Mouse (Mus musculus) kidney, postnatal 4 days (tissue): ENCODE measurements at regions not wholly inside any gene's neighbourhood (a gene's known extent, or its start where the extent isn't known, plus 50 kb on each side); places are given as distances from the start of the nearest gene placed in this dataset.
"Not testable (repeated sequence)": the region's sequence is repeated elsewhere in the genome, so short reads cannot be mapped to it uniquely, and the experiment has no call there.

ENCODE experiments used
- DNase-seq, 2 experiments: peaks; one replicate each; pipeline ENCODE4 v3.0.0; 2021; ENCODE audit warnings: mixed read lengths in 2 of 2

DNA sequence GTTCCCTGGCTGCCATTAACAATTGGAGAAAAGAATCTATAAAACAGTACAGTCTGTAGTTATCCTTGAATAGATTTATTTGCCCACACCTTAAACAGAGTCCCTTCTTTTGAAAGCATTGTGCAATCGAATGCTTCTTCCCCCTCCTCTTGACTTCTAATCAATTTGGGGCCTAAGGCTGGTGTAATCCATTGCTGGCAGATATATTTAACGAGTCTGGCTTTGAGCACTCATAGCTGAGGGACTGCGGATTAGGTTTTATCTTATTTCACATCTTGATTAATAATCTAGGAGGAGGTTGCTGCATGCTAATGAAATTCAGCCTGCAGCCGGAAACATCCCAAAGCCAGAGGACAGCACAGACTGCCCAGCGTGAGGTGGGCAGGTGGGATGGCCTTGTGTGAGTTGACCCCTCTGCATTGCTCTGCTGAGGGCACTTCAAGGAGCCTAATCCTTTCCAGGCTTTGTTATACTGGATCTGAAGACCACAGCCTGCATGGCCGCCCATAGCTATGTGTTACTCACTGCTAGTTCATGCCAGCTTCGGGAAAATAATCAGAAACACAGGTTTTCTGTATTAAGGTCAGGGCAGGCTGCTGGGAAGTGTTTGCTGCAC, 163.6 kb downstream of the Mterf1b start:
- DNase-seq = no peak

DNA sequence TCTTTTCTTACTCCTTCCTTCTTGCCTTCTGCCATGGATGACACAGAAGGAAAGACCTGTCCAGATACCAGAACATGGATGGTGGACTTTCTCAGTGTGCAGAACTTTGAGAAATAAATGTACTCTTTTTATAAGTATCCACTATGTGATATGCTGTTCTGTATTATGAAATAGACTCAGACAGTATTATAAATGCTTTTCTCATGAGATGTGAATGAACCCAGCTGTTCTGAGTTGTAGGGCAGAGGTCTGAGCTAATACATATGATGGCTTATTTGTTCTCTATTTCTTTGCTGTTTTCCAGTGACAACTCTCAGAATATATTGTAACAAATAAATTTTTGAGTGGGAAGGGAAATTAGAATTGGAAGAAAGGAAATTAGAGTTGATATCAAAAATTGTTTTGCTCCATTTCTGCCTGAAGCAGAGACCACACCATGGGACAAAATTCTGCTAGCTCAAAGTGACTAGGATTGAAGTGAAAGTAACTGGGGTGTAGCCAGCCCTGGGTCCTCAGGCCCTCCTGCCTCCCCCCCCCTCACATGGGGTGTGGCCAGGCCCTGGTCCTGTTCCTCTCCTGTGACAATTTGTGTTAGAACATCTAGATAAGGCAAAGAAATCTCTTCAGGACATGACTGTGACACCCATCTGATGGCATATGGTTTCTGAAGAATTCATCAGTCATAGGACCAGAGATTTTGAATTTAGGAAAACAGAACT, 164.5 kb downstream of the Mterf1b start:
- peak in 1 of 2 experiments; percentile 17 for DNase-seq

DNA sequence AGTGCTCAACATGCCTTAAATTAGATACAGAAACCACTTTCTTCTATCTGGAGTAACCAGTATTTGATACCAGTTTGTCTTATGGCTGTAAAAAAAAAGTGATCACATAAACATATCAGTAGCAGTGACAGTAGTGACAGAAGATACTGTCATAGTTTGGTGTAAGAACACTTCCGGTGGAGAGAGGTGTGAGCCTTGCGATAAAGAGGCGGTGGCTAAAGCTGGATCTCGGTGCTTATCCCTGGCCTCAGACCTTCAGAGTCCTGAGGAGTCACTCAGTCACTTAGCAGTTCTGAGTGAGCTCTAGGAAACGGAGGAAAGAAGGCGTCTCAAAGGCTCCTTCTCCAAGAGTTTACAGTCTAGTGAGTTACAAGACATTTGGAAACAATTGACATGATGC, 169.4 kb downstream of the Mterf1b start:
- DNase-seq = not testable (repeated sequence)

DNA sequence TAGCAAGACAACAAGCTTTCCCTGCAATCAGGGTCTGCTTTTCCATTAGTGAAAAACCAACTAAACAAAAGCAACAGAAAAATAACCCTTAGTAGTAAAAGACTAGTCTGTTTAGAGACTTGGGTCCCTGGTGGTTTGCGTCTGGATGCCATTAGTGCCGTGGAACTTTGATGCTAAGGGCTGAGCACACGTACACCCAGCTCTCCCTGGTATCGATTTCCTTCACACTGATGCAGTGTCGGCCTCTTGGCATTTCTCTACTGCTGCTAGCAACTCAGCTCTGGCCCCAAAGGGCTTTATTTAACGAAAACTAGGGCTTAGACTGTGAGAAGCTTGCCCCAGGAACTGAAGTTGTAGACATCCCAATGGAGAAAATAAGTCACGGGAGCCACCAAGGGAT, 192.6 kb downstream of the Mterf1b start:
- not testable (repeated sequence) for DNase-seq

DNA sequence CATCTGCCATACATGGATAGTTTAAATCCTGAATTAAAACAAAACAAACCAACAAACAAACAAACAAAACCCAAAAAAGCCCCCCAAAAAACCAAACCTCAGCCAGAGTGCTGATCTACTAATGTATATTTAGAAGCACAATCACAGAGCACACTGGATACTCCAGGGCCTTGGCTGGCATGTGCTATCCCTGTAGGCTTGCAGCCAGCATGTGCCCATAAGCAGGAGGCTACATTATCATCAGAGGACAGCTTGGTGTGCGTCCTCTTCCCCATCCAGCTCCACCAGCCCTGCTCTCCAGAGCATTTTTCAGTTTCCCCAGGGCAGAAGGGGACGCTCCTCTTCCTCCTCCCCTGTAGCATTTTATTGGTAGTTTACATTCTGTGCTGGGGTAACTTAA, 198.9 kb downstream of the Mterf1b start:
- DNase-seq = no peak

- DNase-seq = not testable (repeated sequence)
Observed at GRCm38 (mm10) chr5:4394353-4395052, 202.3 kb downstream of the Mterf1b start.

- DNase-seq = no peak
Observed at GRCm38 (mm10) chr5:4398087-4398486, 205.9 kb downstream of the Mterf1b start.

DNA sequence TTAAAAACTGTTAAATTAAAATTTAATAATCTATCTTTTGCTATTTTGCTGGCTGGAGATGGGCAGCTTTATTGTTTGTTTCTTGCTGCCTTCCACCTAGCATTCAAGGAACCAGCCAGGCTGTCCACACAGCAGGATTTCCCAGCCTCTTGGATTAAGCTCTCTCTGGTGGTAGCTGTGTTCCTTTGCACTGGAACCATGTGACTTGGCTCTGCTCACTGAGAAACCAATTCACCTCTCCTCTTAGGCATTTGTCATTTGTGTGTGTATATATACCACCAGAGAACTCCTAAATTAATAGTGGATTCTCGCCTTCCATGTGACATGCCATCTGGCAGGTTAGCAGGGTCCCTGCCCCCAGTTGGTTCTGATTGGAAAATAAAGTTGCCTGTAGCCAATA, 225.6 kb downstream of the Mterf1b start:
- DNase-seq = no peak
